Mouse (Mus musculus) C2C12 (cell line): ENCODE measurements around the gene Hist3h2a.

ENCODE experiments used
- CTCF ChIP-seq: IDR thresholded peaks from one replicate; pipeline ENCODE4 v1.5.1; 2011; ENCODE audit not compliant: control insufficient read depth, insufficient read depth, insufficient read length
- FOSL1 ChIP-seq: IDR thresholded peaks from one replicate; pipeline ENCODE4 v1.8.0; 2011; ENCODE audit warnings: mild to moderate bottlenecking, low read length; ENCODE audit not compliant: poor library complexity, insufficient read depth, severe bottlenecking
- MYOG ChIP-seq: IDR thresholded peaks from one replicate; pipeline ENCODE4 v1.6.1; 2011; ENCODE audit not compliant: control insufficient read depth, insufficient read length; ENCODE audit errors: extremely low read depth

GRCm38 (mm10) chr11:58980381-58980990 lies 26.0 kb downstream of the Hist3h2a start:
- TF ChIP-seq CTCF (no peak), FOSL1 (no peak), MYOG (no peak)
